Mouse (Mus musculus): ENCODE data around the gene Tacstd2. TPM values are rescaled to one million over a fixed set of nuclear protein-coding genes. Genes with fewer than 3 reads are reported as not detected.
"Not testable (repeated sequence)": the region's sequence is repeated elsewhere in the genome, so short reads cannot be mapped to it uniquely, and the experiment has no call there.

The Tacstd2 gene
- polyA plus RNA-seq (2016; fragmentation: Nextera tagmentation; extraction: Ambion mirVana): 7.2 and 13.2 TPM in 2 replicates

DNA sequence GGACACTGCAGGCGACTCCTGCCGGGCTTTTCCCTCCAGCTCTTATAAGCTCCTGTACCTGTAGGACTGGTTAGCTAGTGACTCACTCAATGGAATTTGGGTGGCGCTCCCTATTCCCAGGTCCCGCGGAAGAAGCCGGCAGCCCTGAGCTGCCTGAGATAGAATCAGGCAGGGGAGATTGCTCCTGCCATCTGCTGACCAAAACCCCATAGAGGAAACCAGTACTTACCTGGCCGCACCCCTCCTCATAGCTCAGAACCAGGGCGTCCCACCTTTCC, at the start of gene Tacstd2:
Gene Tacstd2, minus strand, starts transcription at position 20 of the 278 bp plus-strand sequence.
- peaks cover 22% of the 10 kb centered on the region for H3K4me1 ChIP-seq
- H3K36me3 ChIP-seq: no peaks in the 10 kb centered on the region
- no peak within 1 kb of the TSS for H3K27ac ChIP-seq
- peaks cover 72% of the 10 kb centered on the region for H3K27me3 ChIP-seq (ENCODE audit: low read depth, poor library complexity, severe bottlenecking)
- H3K4me3 ChIP-seq: peak within 1 kb of the TSS; percentile 51
- WGBS: 4% methylated on average over 8 of the region's 8 CpGs
- no peaks in the 10 kb centered on the region for H3K9me3 ChIP-seq (replicated peaks)
- DNase-seq (ENCODE audit: low spot score): peak; percentile 36

DNA sequence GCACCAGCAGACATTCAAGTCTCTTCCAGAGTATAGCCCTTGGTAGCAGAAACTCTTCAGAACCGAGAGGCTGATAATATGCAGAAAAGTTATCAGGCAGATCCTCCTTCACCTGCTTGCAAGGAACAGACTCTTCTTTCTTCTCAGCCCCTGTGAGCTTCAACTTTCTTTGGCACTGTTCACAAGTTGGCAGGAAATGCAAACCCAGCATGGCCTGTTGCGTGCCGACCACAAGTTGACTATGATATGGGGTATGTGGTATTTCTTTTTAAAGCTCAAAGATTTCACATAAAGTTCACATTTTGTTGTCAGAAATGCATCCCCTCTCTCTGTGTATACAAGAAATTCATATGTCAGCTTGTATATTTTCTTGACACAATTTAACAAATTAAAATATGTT, 30.7 kb upstream of the Tacstd2 start:
- DNase-seq (ENCODE audit: low spot score): no peak
- H3K4me1 ChIP-seq: no peaks in the 10 kb centered on the region

DNA sequence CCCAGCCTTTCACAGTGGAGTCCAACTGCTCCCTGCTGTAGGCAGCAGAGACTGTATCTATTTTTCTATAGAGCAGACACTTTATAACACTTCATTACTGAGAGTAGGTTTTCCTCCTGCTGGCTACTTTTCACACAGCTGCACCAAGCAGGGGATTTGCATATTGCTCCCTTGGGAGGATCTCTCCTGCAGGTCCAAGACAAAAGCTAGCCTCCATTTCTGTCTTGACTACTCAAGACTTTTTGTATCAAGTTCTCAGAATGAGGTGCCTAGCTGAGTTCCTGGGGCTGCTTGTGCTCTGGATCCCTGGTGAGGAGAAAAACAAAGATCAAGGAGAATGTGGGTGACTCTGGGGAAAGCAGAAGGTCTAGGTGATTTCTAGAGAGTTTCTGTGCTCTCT, 19.8 kb upstream of the Tacstd2 start:
- Histone ChIP-seq H3K4me3 (no peak overlapping the region), H3K27me3 (ENCODE audit: low read depth, poor library complexity, severe bottlenecking) (no peaks in the 10 kb centered on the region), H3K36me3 (no peaks in the 10 kb centered on the region), H3K9me3 (replicated peaks) (no peaks in the 10 kb centered on the region), H3K4me1 (no peaks in the 10 kb centered on the region), H3K27ac (no peak overlapping the region)
- no peak for DNase-seq (ENCODE audit: low spot score)

More for the DNA sequence above, 30.7 kb upstream of the Tacstd2 start:
- Histone ChIP-seq H3K27ac (no peak overlapping the region), H3K27me3 (ENCODE audit: low read depth, poor library complexity, severe bottlenecking) (no peaks in the 10 kb centered on the region), H3K36me3 (no peaks in the 10 kb centered on the region), H3K9me3 (replicated peaks) (no peaks in the 10 kb centered on the region), H3K4me3 (no peak overlapping the region)
- 94% methylated on average over 3 of the region's 3 CpGs for WGBS

DNA sequence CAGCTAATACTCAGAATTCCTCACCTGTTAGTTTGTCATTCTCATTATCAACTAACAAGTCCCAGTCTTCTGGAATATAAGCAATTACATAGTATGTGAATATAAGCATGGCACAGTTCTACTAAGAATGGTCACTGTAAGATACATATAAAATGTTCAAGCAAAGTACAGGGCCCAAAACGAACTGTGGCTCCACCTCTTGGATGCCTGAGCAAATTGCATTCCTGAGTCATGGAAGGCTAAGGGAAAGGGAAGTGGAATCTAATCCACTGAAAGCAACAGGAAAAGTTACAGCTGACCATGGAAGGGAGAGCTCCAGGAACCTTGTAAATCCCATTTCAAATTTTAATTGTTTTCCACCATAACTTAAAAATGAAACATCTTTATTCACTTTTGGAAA, 14.0 kb upstream of the Tacstd2 start:
- no peak for DNase-seq (ENCODE audit: low spot score)
- 16% methylated on average over 1 of the region's 1 CpGs for WGBS
- H3K36me3 ChIP-seq: no peaks in the 10 kb centered on the region

DNA sequence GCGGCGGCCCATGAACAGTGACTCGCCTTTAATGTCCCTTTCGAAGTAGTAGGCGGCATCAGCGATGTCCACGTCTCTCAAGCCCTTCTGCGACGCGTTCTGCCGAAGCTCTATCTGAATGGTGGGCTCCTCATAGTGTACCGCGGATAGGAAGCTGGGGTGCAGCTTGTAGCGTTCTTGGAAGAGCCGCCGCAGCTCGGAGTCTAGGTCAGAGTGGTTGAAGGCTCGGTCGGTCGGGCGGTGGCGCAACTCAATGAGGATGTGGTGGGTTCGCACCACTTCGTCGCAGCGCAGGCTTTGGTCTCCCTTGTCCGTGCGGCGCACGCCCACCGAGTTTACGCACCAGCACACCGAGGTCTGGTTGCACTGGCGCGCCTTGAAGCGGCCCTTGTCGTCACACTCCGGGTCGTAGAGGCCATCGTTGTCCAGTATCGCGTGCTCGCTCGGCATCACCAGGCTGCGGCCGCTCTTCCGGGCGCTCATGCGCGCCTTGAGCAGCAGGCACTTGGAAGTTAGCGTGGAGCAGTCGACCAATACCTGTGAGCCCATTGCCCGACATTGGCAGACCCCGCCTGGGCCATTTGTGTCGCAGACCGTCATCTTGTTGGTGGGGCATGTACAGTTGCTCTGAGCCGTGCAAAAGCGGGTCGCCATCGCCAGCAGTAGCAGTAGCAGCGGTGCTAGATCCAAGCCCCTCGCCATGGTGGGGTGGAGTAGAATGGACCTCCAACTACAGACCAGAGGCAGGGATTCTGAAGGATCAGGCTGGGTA, 405 bp downstream of the Tacstd2 start:
- H3K9me3 ChIP-seq (replicated peaks): no peaks in the 10 kb centered on the region
- H3K36me3 ChIP-seq: no peaks in the 10 kb centered on the region
- H3K4me3 ChIP-seq: peak overlapping the region; percentile 51
- WGBS: 1% methylated on average over 62 of the region's 62 CpGs
- peaks cover 22% of the 10 kb centered on the region for H3K4me1 ChIP-seq
- no peak overlapping the region for H3K27ac ChIP-seq
- peaks cover 77% of the 10 kb centered on the region for H3K27me3 ChIP-seq (ENCODE audit: low read depth, poor library complexity, severe bottlenecking)
- DNase-seq (ENCODE audit: low spot score): peak; percentile 64

More for the DNA sequence above, 14.0 kb upstream of the Tacstd2 start:
- Histone ChIP-seq H3K27me3 (ENCODE audit: low read depth, poor library complexity, severe bottlenecking) (no peaks in the 10 kb centered on the region), H3K9me3 (replicated peaks) (no peaks in the 10 kb centered on the region), H3K27ac (no peak overlapping the region), H3K4me1 (no peaks in the 10 kb centered on the region), H3K4me3 (no peak overlapping the region)

DNA sequence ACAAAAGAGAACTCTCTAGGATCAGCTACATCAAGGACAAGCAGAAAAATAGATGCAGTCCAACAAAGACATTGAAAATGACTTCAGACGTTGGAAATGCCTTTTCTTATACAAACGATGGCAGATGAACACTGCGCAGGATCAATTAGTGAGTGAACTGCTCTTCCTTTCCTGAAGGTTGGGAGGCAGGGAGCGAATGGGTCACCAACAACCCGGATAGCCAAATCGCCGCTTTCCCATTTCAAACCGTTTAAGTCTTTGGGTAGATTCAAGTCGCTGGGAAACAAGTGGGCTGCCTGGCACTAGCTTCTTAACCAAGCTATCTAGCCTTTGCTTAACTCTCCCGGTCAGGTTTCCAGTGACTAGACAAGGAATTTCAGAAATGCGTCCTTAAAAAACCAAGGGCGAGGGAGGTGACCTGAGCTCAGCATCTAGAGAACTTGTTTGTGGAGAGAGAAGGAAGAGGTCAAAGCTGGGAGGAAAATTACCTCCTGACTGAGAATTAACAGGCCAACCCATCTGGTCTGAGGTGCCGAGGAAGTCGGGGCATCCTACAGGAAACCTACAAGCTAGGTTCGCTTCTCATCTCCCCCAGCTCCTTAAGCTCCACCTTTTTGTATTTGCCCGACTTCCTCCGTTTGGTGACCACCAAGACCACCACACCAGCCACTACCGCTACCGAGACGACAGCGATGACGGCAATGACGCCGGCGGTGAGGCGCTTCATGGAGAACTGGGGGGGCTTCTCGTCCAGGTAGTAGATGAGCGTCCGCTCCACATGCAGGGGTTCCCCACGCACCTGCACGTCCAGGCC, 1.2 kb downstream of the Tacstd2 start:
- peak; percentile 35 for DNase-seq (ENCODE audit: low spot score)
- Histone ChIP-seq H3K4me3 (peak overlapping the region; percentile 51), H3K9me3 (replicated peaks) (no peaks in the 10 kb centered on the region), H3K27me3 (ENCODE audit: low read depth, poor library complexity, severe bottlenecking) (peaks cover 79% of the 10 kb centered on the region), H3K27ac (no peak overlapping the region), H3K4me1 (peaks cover 22% of the 10 kb centered on the region), H3K36me3 (no peaks in the 10 kb centered on the region)
- WGBS: 8% methylated on average over 31 of the region's 31 CpGs

DNA sequence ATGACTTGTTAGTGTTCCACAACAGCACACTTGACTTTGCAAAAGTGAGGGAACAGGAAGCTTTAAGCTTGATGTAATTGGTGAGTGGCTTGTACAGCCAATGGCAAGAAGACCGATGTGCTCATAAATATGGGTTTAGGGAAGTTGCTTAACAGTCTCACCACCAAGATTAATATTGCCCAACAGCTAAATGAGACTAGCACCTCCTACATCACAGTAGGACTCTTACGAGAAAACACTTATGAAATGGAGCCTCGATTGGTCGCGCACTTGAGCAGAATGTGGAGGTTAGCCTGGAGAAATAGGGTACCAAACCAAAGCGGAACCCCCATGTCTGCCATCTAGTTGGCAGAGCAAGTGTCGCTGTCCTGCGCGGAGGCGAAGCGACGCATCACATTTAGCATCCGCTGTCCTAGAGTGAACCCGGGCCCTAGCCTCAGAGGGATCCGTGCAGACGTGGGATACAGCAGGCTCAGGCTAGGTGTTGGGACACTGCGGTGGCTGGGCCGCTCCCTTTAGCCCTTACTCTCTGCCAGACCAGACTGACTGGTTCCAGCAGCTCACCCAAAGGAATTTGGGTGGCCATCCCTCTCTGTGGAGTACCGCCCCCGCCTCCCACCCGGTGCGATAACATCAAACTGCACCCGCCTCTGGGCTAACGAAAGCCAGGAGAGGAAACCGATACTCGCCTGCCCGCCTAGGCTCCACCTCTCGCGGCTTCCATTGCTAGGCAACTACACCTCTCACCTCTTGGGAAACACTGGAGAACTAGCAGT, 2.7 kb downstream of the Tacstd2 start:
- Histone ChIP-seq H3K4me1 (peaks cover 22% of the 10 kb centered on the region), H3K4me3 (peak overlapping the region; percentile 44), H3K27ac (no peak overlapping the region), H3K36me3 (no peaks in the 10 kb centered on the region), H3K27me3 (ENCODE audit: low read depth, poor library complexity, severe bottlenecking) (peaks cover 77% of the 10 kb centered on the region), H3K9me3 (replicated peaks) (no peaks in the 10 kb centered on the region)
- WGBS: 8% methylated on average over 29 of the region's 29 CpGs
- peak; percentile 67 for DNase-seq (ENCODE audit: low spot score)

DNA sequence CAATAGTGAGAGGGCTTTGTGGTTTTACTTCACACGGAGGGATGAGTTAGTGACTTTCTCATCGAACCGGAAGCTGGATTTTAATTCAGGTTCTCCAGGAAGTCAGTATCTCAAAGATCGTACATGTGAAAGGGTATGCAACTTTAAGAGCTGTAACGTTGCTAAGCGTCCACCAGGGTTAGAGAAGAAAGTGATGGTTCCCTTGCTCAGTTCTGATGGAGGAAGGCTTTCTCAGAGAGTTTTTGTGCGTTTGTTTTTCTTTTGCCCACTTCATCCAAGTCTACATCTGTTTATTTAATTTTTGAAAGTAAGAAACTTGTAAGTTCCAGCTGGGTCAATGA, 3.8 kb downstream of the Tacstd2 start:
- no peak for DNase-seq (ENCODE audit: low spot score)
- no peak overlapping the region for H3K27ac ChIP-seq
- H3K36me3 ChIP-seq: no peaks in the 10 kb centered on the region
- peaks cover 22% of the 10 kb centered on the region for H3K4me1 ChIP-seq
- WGBS: 69% methylated on average over 7 of the region's 7 CpGs
- H3K27me3 ChIP-seq (ENCODE audit: low read depth, poor library complexity, severe bottlenecking): peaks cover 66% of the 10 kb centered on the region
- no peak overlapping the region for H3K4me3 ChIP-seq
- no peaks in the 10 kb centered on the region for H3K9me3 ChIP-seq (replicated peaks)

DNA sequence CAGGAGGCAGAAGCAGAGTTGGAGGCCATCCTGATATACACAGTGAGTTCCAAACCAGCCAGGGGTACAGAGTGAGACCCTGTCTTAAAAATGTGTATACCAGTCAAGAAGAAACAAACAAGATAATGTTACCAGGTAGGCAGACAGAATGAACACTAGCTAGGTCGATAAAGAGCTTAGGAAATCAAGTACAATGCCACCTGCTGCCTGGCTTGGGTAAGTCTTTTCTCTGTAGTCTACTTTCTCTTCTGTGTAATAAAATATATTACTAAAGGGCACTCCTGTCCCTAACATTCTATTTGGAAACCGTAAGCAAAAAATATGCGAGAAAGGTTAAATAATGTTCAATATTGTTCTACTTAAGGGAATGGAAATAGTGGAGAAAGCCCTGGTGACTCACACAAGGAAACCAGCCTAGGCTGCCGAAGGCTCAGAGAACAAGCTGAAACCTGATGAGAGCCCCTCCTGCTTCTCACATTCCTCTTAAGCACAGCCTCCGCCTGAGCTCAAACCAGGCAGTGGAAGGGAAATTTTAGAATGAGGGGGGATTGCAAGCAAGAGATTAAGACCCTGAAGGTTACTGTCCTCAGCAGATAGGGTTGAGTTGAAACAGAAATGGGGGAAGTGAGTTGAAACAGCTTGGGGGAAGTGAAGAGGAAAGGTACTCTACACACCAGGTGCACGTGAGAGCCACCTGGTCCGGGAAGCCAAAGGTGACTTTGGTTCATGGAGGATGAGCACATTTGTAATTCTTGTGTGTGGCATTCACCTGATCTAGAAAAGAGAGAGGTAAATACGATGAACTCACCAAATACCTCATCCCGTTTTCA, 4.4 kb downstream of the Tacstd2 start:
- Histone ChIP-seq H3K36me3 (no peaks in the 10 kb centered on the region), H3K27me3 (ENCODE audit: low read depth, poor library complexity, severe bottlenecking) (peaks cover 60% of the 10 kb centered on the region), H3K27ac (no peak overlapping the region), H3K4me3 (no peak overlapping the region), H3K9me3 (replicated peaks) (no peaks in the 10 kb centered on the region), H3K4me1 (peaks cover 22% of the 10 kb centered on the region)
- no peak for DNase-seq (ENCODE audit: low spot score)
- WGBS: 64% methylated on average over 9 of the region's 9 CpGs

DNA sequence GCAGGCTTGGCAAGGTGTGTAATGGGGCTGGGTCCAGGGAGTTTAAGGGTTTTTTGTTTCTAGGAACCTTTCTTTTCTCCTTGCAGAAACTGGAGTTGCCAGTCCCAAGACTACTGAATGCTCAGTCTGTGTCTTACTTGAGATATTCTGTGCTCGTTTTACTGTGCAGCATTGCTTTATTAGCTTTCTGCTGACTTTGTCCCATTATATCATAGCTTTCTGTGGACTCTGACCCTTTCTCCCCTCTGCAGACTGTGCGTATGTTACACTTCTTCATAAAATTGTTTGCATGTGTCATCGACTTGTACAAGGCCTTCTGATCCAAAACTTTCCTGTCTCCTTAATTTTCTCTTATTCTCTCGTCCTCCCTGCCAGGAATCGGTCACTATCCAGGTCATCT, 9.2 kb downstream of the Tacstd2 start:
- Histone ChIP-seq H3K36me3 (no peaks in the 10 kb centered on the region), H3K27me3 (ENCODE audit: low read depth, poor library complexity, severe bottlenecking) (peaks cover 12% of the 10 kb centered on the region), H3K4me3 (no peak overlapping the region), H3K9me3 (replicated peaks) (no peaks in the 10 kb centered on the region), H3K27ac (no peak overlapping the region), H3K4me1 (no peaks in the 10 kb centered on the region)
- 92% methylated on average over 5 of the region's 5 CpGs for WGBS
- DNase-seq (ENCODE audit: low spot score): no peak

DNA sequence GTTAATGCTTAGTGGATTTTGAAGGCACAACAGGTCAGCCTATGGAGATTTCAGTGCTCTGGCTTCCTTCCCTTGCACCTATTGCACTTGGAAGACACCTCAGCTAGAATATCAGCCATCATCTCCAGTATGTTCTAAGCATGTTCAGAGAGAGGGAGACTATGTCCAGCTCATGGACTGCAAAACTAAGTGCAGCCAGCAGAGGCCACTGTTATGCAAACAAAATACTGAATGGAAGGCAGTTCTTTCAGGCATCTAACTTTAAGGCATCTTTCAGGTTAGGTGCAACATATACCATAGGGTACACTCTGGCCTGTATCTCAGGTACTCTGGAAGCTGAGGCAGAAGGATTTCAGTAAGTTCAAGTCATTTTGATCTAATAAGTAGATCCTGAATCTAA, 24.8 kb downstream of the Tacstd2 start:
- H3K27me3 ChIP-seq (ENCODE audit: low read depth, poor library complexity, severe bottlenecking): no peaks in the 10 kb centered on the region
- no peak overlapping the region for H3K4me3 ChIP-seq
- H3K27ac ChIP-seq: no peak overlapping the region
- no peaks in the 10 kb centered on the region for H3K4me1 ChIP-seq
- H3K9me3 ChIP-seq (replicated peaks): no peaks in the 10 kb centered on the region
- peak; percentile 41 for DNase-seq (ENCODE audit: low spot score)
- no peaks in the 10 kb centered on the region for H3K36me3 ChIP-seq

DNA sequence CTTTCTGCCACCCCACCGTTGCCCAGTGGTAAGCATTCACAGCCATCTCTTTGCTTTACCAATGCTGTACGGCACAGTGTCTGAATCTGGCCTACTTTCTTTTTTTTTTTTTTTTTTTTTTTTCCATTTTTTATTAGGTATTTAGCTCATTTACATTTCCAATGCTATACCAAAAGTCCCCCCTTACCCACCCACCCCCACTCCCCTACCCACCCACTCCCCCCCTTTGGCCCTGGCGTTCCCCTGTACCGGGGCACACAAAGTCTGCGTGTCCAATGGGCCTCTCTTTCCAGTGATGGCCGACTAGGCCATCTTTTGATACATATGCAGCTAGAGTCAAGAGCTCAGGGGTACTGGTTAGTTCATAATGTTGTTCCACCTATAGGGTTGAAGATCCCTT, 33.7 kb downstream of the Tacstd2 start:
- H3K36me3 ChIP-seq: not testable (repeated sequence)
- 94% methylated on average over 2 of the region's 6 CpGs for WGBS

More for the DNA sequence above, 33.7 kb downstream of the Tacstd2 start:
- not testable (repeated sequence) for H3K4me3 ChIP-seq; H3K4me1 ChIP-seq; H3K27me3 ChIP-seq (ENCODE audit: low read depth, poor library complexity, severe bottlenecking); DNase-seq (ENCODE audit: low spot score); H3K9me3 ChIP-seq (replicated peaks); H3K27ac ChIP-seq

Data from limb, embryonic 10.5 days (tissue).